Mouse (Mus musculus) bone marrow, adult 2 months (tissue): ENCODE measurements around the gene Ccdc158.

Experiments
- CTCF ChIP-seq: fragments of 200-500 bp; IDR thresholded peaks from 2 replicates; pipeline ENCODE4 v1.5.1; 2011; ENCODE audit warnings: low read length, control low read depth; ENCODE audit not compliant: control insufficient read depth, insufficient read depth
- POLR2A ChIP-seq: fragments of 200-500 bp; IDR thresholded peaks from 2 replicates; pipeline ENCODE4 v1.6.1; 2011; ENCODE audit warnings: low read depth, mild to moderate bottlenecking, control low read depth, low read length, borderline replicate concordance; ENCODE audit not compliant: control insufficient read depth

- TF ChIP-seq CTCF (no peak), POLR2A (no peak)
Observed at GRCm38 (mm10) chr5:92585932-92586331, 89.1 kb downstream of the Ccdc158 start.
